Mouse (Mus musculus): ENCODE measurements around the gene Tle1. TPM values are rescaled to one million over a fixed set of nuclear protein-coding genes. Genes with fewer than 3 reads are reported as not detected.
A peak's percentile ranks its signal among the peaks of the same experiment; 100 is the strongest.

Tle1 gene
- polyA plus RNA-seq, 1 experiment from 2014 or later: 28.3 TPM

- Histone ChIP-seq H3K36me3 (ENCODE audit: control insufficient read depth, insufficient read depth, low read length) (peaks cover 16% of the 10 kb centered on the region), H3K27ac (replicated peaks; ENCODE audit: low read depth, low read length) (no peak overlapping the region), H3K4me1 (ENCODE audit: control insufficient read depth, insufficient read depth, low read length) (peaks cover 8% of the 10 kb centered on the region), H3K27me3 (replicated peaks; ENCODE audit: control insufficient read depth, insufficient read depth, low read length) (no peaks in the 10 kb centered on the region), H3K4me2 (ENCODE audit: low read depth, low read length) (no peak overlapping the region), H3K9ac (ENCODE audit: low read depth, low read length) (no peak overlapping the region), H3K4me3 (ENCODE audit: low read depth, low read length) (no peak overlapping the region), H3K9me3 (ENCODE audit: control insufficient read depth, low read length) (no peaks in the 10 kb centered on the region)
- no peak for ATAC-seq (ENCODE audit: low read depth)
- 55% methylated on average over 1 of the region's 1 CpGs for WGBS
- DNase-seq (ENCODE audit: low spot score): peak; percentile 38
These were observed 24.8 kb downstream of the Tle1 start for GRCm38 (mm10) chr4:72175943-72176342.

- no peak overlapping the region for H3K4me3 ChIP-seq (ENCODE audit: low read depth, low read length)
- DNase-seq (ENCODE audit: low spot score) (no peak), ATAC-seq (ENCODE audit: low read depth) (0 out of 2 replicates have a peak, but pooled peaks have one; percentile 30)
- H3K36me3 ChIP-seq (ENCODE audit: control insufficient read depth, insufficient read depth, low read length): peaks cover 48% of the 10 kb centered on the region
- no peak overlapping the region for H3K27ac ChIP-seq (replicated peaks; ENCODE audit: low read depth, low read length)
- no peaks in the 10 kb centered on the region for H3K27me3 ChIP-seq (replicated peaks; ENCODE audit: control insufficient read depth, insufficient read depth, low read length)
- 10% methylated on average over 1 of the region's 1 CpGs for WGBS
- H3K4me1 ChIP-seq (ENCODE audit: control insufficient read depth, insufficient read depth, low read length): peaks cover 13% of the 10 kb centered on the region
- H3K4me2 ChIP-seq (ENCODE audit: low read depth, low read length): no peak overlapping the region
- H3K9ac ChIP-seq (ENCODE audit: low read depth, low read length): no peak overlapping the region
- H3K9me3 ChIP-seq (ENCODE audit: control insufficient read depth, low read length): no peaks in the 10 kb centered on the region
These were observed 32.5 kb downstream of the Tle1 start for GRCm38 (mm10) chr4:72168267-72168666.

GRCm38 (mm10) chr4:72167761-72168229 lies 32.9 kb downstream of the Tle1 start:
- H3K9me3 ChIP-seq (ENCODE audit: control insufficient read depth, low read length): no peaks in the 10 kb centered on the region
- ATAC-seq (ENCODE audit: low read depth): peak; percentile 75
- whole genome bisulfite sequencing: 20% methylated on average over 2 of the region's 2 CpGs

GRCm38 (mm10) chr4:72167171-72167570 lies 33.5 kb downstream of the Tle1 start:
- 79% methylated on average over 3 of the region's 3 CpGs for WGBS
- H3K9ac ChIP-seq (ENCODE audit: low read depth, low read length): no peak overlapping the region
- DNase-seq (ENCODE audit: low spot score) (no peak), ATAC-seq (ENCODE audit: low read depth) (no peak)
- peaks cover 56% of the 10 kb centered on the region for H3K36me3 ChIP-seq (ENCODE audit: control insufficient read depth, insufficient read depth, low read length)
- H3K4me1 ChIP-seq (ENCODE audit: control insufficient read depth, insufficient read depth, low read length): peaks cover 13% of the 10 kb centered on the region
- no peak overlapping the region for H3K27ac ChIP-seq (replicated peaks; ENCODE audit: low read depth, low read length)
- no peaks in the 10 kb centered on the region for H3K27me3 ChIP-seq (replicated peaks; ENCODE audit: control insufficient read depth, insufficient read depth, low read length)
- H3K9me3 ChIP-seq (ENCODE audit: control insufficient read depth, low read length): no peaks in the 10 kb centered on the region
- H3K4me2 ChIP-seq (ENCODE audit: low read depth, low read length): no peak overlapping the region
- no peak overlapping the region for H3K4me3 ChIP-seq (ENCODE audit: low read depth, low read length)

More at GRCm38 (mm10) chr4:72167761-72168229, 32.9 kb downstream of the Tle1 start:
- H3K27me3 ChIP-seq (replicated peaks; ENCODE audit: control insufficient read depth, insufficient read depth, low read length): no peaks in the 10 kb centered on the region
- DNase-seq (ENCODE audit: low spot score): peak; percentile 83
- peaks cover 13% of the 10 kb centered on the region for H3K4me1 ChIP-seq (ENCODE audit: control insufficient read depth, insufficient read depth, low read length)
- H3K27ac ChIP-seq (replicated peaks; ENCODE audit: low read depth, low read length): no peak overlapping the region
- peaks cover 52% of the 10 kb centered on the region for H3K36me3 ChIP-seq (ENCODE audit: control insufficient read depth, insufficient read depth, low read length)
- H3K4me3 ChIP-seq (ENCODE audit: low read depth, low read length): no peak overlapping the region
- no peak overlapping the region for H3K4me2 ChIP-seq (ENCODE audit: low read depth, low read length)
- H3K9ac ChIP-seq (ENCODE audit: low read depth, low read length): no peak overlapping the region

- 92% methylated on average over 2 of the region's 2 CpGs for WGBS
These were observed 34.2 kb downstream of the Tle1 start for GRCm38 (mm10) chr4:72166561-72166960.

GRCm38 (mm10) chr4:72165765-72166164 lies 35.0 kb downstream of the Tle1 start:
- no peak overlapping the region for H3K27ac ChIP-seq (replicated peaks; ENCODE audit: low read depth, low read length)
- H3K9ac ChIP-seq (ENCODE audit: low read depth, low read length): no peak overlapping the region
- ATAC-seq (ENCODE audit: low read depth) (no peak), DNase-seq (ENCODE audit: low spot score) (no peak)
- H3K4me1 ChIP-seq (ENCODE audit: control insufficient read depth, insufficient read depth, low read length): peaks cover 5% of the 10 kb centered on the region; the same call in 1 of the 2 replicates
- H3K36me3 ChIP-seq (ENCODE audit: control insufficient read depth, insufficient read depth, low read length): peaks cover 64% of the 10 kb centered on the region
- 92% methylated on average over 9 of the region's 9 CpGs for WGBS
- no peak overlapping the region for H3K4me3 ChIP-seq (ENCODE audit: low read depth, low read length)
- H3K9me3 ChIP-seq (ENCODE audit: control insufficient read depth, low read length): no peaks in the 10 kb centered on the region
- H3K4me2 ChIP-seq (ENCODE audit: low read depth, low read length): no peak overlapping the region
- no peaks in the 10 kb centered on the region for H3K27me3 ChIP-seq (replicated peaks; ENCODE audit: control insufficient read depth, insufficient read depth, low read length)

More at GRCm38 (mm10) chr4:72166561-72166960, 34.2 kb downstream of the Tle1 start:
- H3K27me3 ChIP-seq (replicated peaks; ENCODE audit: control insufficient read depth, insufficient read depth, low read length): no peaks in the 10 kb centered on the region
- H3K36me3 ChIP-seq (ENCODE audit: control insufficient read depth, insufficient read depth, low read length): peaks cover 62% of the 10 kb centered on the region
- H3K9me3 ChIP-seq (ENCODE audit: control insufficient read depth, low read length): no peaks in the 10 kb centered on the region
- no peak overlapping the region for H3K4me3 ChIP-seq (ENCODE audit: low read depth, low read length)
- peaks cover 8% of the 10 kb centered on the region for H3K4me1 ChIP-seq (ENCODE audit: control insufficient read depth, insufficient read depth, low read length)
- H3K27ac ChIP-seq (replicated peaks; ENCODE audit: low read depth, low read length): no peak overlapping the region
- H3K4me2 ChIP-seq (ENCODE audit: low read depth, low read length): no peak overlapping the region
- ATAC-seq (ENCODE audit: low read depth): no peak
- no peak for DNase-seq (ENCODE audit: low spot score)
- no peak overlapping the region for H3K9ac ChIP-seq (ENCODE audit: low read depth, low read length)

GRCm38 (mm10) chr4:72162445-72163218 lies 38.1 kb downstream of the Tle1 start:
- no peaks in the 10 kb centered on the region for H3K9me3 ChIP-seq (ENCODE audit: control insufficient read depth, low read length)
- no peak overlapping the region for H3K9ac ChIP-seq (ENCODE audit: low read depth, low read length)
- peaks cover 1% of the 10 kb centered on the region; the same call in 1 of the 2 replicates for H3K4me1 ChIP-seq (ENCODE audit: control insufficient read depth, insufficient read depth, low read length)
- no peak overlapping the region for H3K4me2 ChIP-seq (ENCODE audit: low read depth, low read length)
- 95% methylated on average over 4 of the region's 4 CpGs for WGBS
- H3K27ac ChIP-seq (replicated peaks; ENCODE audit: low read depth, low read length): no peak overlapping the region
- ATAC-seq (ENCODE audit: low read depth) (no peak), DNase-seq (ENCODE audit: low spot score) (no peak)
- H3K36me3 ChIP-seq (ENCODE audit: control insufficient read depth, insufficient read depth, low read length): peaks cover 70% of the 10 kb centered on the region
- no peaks in the 10 kb centered on the region for H3K27me3 ChIP-seq (replicated peaks; ENCODE audit: control insufficient read depth, insufficient read depth, low read length)
- H3K4me3 ChIP-seq (ENCODE audit: low read depth, low read length): no peak overlapping the region

- no peak overlapping the region for H3K27ac ChIP-seq (replicated peaks; ENCODE audit: low read depth, low read length)
- no peaks in the 10 kb centered on the region for H3K9me3 ChIP-seq (ENCODE audit: control insufficient read depth, low read length)
- 62% methylated on average over 14 of the region's 14 CpGs for WGBS
- H3K4me1 ChIP-seq (ENCODE audit: control insufficient read depth, insufficient read depth, low read length): no peaks in the 10 kb centered on the region
- ATAC-seq (ENCODE audit: low read depth) (peak; percentile 89), DNase-seq (ENCODE audit: low spot score) (peak; percentile 83)
- H3K9ac ChIP-seq (ENCODE audit: low read depth, low read length): no peak overlapping the region
- no peak overlapping the region for H3K4me2 ChIP-seq (ENCODE audit: low read depth, low read length)
- H3K27me3 ChIP-seq (replicated peaks; ENCODE audit: control insufficient read depth, insufficient read depth, low read length): no peaks in the 10 kb centered on the region
- peaks cover 63% of the 10 kb centered on the region for H3K36me3 ChIP-seq (ENCODE audit: control insufficient read depth, insufficient read depth, low read length)
- H3K4me3 ChIP-seq (ENCODE audit: low read depth, low read length): no peak overlapping the region
These were observed 40.6 kb downstream of the Tle1 start for GRCm38 (mm10) chr4:72160102-72160511.
